Mouse (Mus musculus): ENCODE results near the gene Kctd15. TPM values are rescaled to one million over a fixed set of nuclear protein-coding genes. Genes with fewer than 3 reads are reported as not detected.
A peak's percentile ranks its signal among the peaks of the same experiment; 100 is the strongest.

The Kctd15 gene
- polyA plus RNA-seq, 1 experiment from 2014 or later, result 19.2 TPM

- Histone ChIP-seq H3K9ac (no peak overlapping the region), H3K4me1 (peaks cover 9% of the 10 kb centered on the region; the same call in 1 of the 2 replicates), H3K36me3 (no peaks in the 10 kb centered on the region), H3K27ac (no peak overlapping the region), H3K4me3 (replicated peaks) (no peak overlapping the region), H3K4me2 (no peak overlapping the region), H3K27me3 (replicated peaks) (no peaks in the 10 kb centered on the region), H3K9me3 (no peaks in the 10 kb centered on the region)
- 0 out of 2 replicates have a peak, but pooled peaks have one; percentile 7 for ATAC-seq (ENCODE audit: insufficient read depth, low FRiP score, low read depth)
- 47% methylated on average over 6 of the region's 6 CpGs for WGBS
Observed at GRCm38 (mm10) chr7:34610445-34610844, 46.1 kb downstream of the Kctd15 start.

- H3K27me3 ChIP-seq (replicated peaks), result no peaks in the 10 kb centered on the region
- H3K9ac ChIP-seq, result no peak overlapping the region
- H3K4me2 ChIP-seq, result no peak overlapping the region
- no peak overlapping the region for H3K27ac ChIP-seq
- no peaks in the 10 kb centered on the region for H3K9me3 ChIP-seq
- no peaks in the 10 kb centered on the region for H3K36me3 ChIP-seq
- 78% methylated on average over 5 of the region's 5 CpGs for WGBS
- ATAC-seq (ENCODE audit: insufficient read depth, low FRiP score, low read depth), result no peak
- peaks cover 9% of the 10 kb centered on the region; the same call in 1 of the 2 replicates for H3K4me1 ChIP-seq
- no peak overlapping the region for H3K4me3 ChIP-seq (replicated peaks)
Observed at GRCm38 (mm10) chr7:34607334-34607970, 49.1 kb downstream of the Kctd15 start.

GRCm38 (mm10) chr7:34606729-34607128 is 49.8 kb downstream of the Kctd15 start:
- Histone ChIP-seq H3K27ac (no peak overlapping the region), H3K27me3 (replicated peaks) (no peaks in the 10 kb centered on the region), H3K9ac (no peak overlapping the region), H3K4me2 (no peak overlapping the region), H3K4me3 (replicated peaks) (no peak overlapping the region), H3K4me1 (peaks cover 9% of the 10 kb centered on the region; the same call in 1 of the 2 replicates), H3K9me3 (no peaks in the 10 kb centered on the region), H3K36me3 (no peaks in the 10 kb centered on the region)
- ATAC-seq (ENCODE audit: insufficient read depth, low FRiP score, low read depth), result no peak
- WGBS, result 32% methylated on average over 11 of the region's 11 CpGs

GRCm38 (mm10) chr7:34606051-34606450 is 50.5 kb downstream of the Kctd15 start:
- no peak overlapping the region for H3K27ac ChIP-seq
- 42% methylated on average over 15 of the region's 15 CpGs for WGBS
- no peaks in the 10 kb centered on the region for H3K36me3 ChIP-seq
- H3K9me3 ChIP-seq, result no peaks in the 10 kb centered on the region
- H3K4me1 ChIP-seq, result peaks cover 9% of the 10 kb centered on the region; the same call in 1 of the 2 replicates
- ATAC-seq (ENCODE audit: insufficient read depth, low FRiP score, low read depth), result no peak
- no peak overlapping the region for H3K4me3 ChIP-seq (replicated peaks)
- H3K4me2 ChIP-seq, result no peak overlapping the region
- no peak overlapping the region for H3K9ac ChIP-seq
- no peaks in the 10 kb centered on the region for H3K27me3 ChIP-seq (replicated peaks)

GRCm38 (mm10) chr7:34598576-34598975 is 58.0 kb downstream of the Kctd15 start:
- H3K4me1 ChIP-seq, result no peaks in the 10 kb centered on the region
- H3K27me3 ChIP-seq (replicated peaks), result no peaks in the 10 kb centered on the region
- ATAC-seq (ENCODE audit: insufficient read depth, low FRiP score, low read depth), result peak; percentile 31; the same call in 1 of the 2 replicates
- H3K9me3 ChIP-seq, result no peaks in the 10 kb centered on the region
- no peak overlapping the region for H3K4me3 ChIP-seq (replicated peaks)
- 54% methylated on average over 9 of the region's 9 CpGs for WGBS
- H3K36me3 ChIP-seq, result no peaks in the 10 kb centered on the region
- no peak overlapping the region for H3K27ac ChIP-seq
- no peak overlapping the region for H3K9ac ChIP-seq
- no peak overlapping the region for H3K4me2 ChIP-seq

GRCm38 (mm10) chr7:34597986-34598385 is 58.5 kb downstream of the Kctd15 start:
- H3K9ac ChIP-seq, result no peak overlapping the region
- no peaks in the 10 kb centered on the region for H3K36me3 ChIP-seq
- no peak overlapping the region for H3K27ac ChIP-seq
- no peak overlapping the region for H3K4me3 ChIP-seq (replicated peaks)
- H3K4me1 ChIP-seq, result no peaks in the 10 kb centered on the region
- H3K9me3 ChIP-seq, result no peaks in the 10 kb centered on the region
- H3K4me2 ChIP-seq, result no peak overlapping the region
- H3K27me3 ChIP-seq (replicated peaks), result no peaks in the 10 kb centered on the region
- ATAC-seq (ENCODE audit: insufficient read depth, low FRiP score, low read depth), result no peak
- WGBS, result 79% methylated on average over 9 of the region's 9 CpGs

- ATAC-seq (ENCODE audit: insufficient read depth, low FRiP score, low read depth), result no peak
- H3K9ac ChIP-seq, result no peak overlapping the region
- WGBS, result 56% methylated on average over 14 of the region's 14 CpGs
- no peaks in the 10 kb centered on the region for H3K4me1 ChIP-seq
- no peaks in the 10 kb centered on the region for H3K9me3 ChIP-seq
- H3K4me2 ChIP-seq, result no peak overlapping the region
- no peaks in the 10 kb centered on the region for H3K36me3 ChIP-seq
- no peak overlapping the region for H3K27ac ChIP-seq
- H3K4me3 ChIP-seq (replicated peaks), result no peak overlapping the region
- H3K27me3 ChIP-seq (replicated peaks), result no peaks in the 10 kb centered on the region
Observed at GRCm38 (mm10) chr7:34596531-34597235, 59.8 kb downstream of the Kctd15 start.

GRCm38 (mm10) chr7:34595307-34595565 is 61.3 kb downstream of the Kctd15 start:
- H3K36me3 ChIP-seq, result no peaks in the 10 kb centered on the region
- H3K9ac ChIP-seq, result no peak overlapping the region
- H3K4me3 ChIP-seq (replicated peaks), result no peak overlapping the region
- no peaks in the 10 kb centered on the region for H3K27me3 ChIP-seq (replicated peaks)
- WGBS, result 55% methylated on average over 4 of the region's 4 CpGs
- no peaks in the 10 kb centered on the region for H3K4me1 ChIP-seq
- no peak for ATAC-seq (ENCODE audit: insufficient read depth, low FRiP score, low read depth)
- H3K27ac ChIP-seq, result no peak overlapping the region
- H3K4me2 ChIP-seq, result no peak overlapping the region
- no peaks in the 10 kb centered on the region for H3K9me3 ChIP-seq

GRCm38 (mm10) chr7:34594501-34595306 is 61.8 kb downstream of the Kctd15 start:
- no peaks in the 10 kb centered on the region for H3K9me3 ChIP-seq
- H3K27me3 ChIP-seq (replicated peaks), result no peaks in the 10 kb centered on the region
- H3K4me1 ChIP-seq, result no peaks in the 10 kb centered on the region
- peak overlapping the region; percentile 49 for H3K4me2 ChIP-seq
- no peak for ATAC-seq (ENCODE audit: insufficient read depth, low FRiP score, low read depth)
- no peak overlapping the region for H3K9ac ChIP-seq
- H3K36me3 ChIP-seq, result no peaks in the 10 kb centered on the region
- WGBS, result 27% methylated on average over 18 of the region's 18 CpGs
- H3K27ac ChIP-seq, result no peak overlapping the region
- peak overlapping the region; percentile 24 for H3K4me3 ChIP-seq (replicated peaks)

GRCm38 (mm10) chr7:34590711-34591110 is 65.8 kb downstream of the Kctd15 start:
- Histone ChIP-seq H3K9me3 (no peaks in the 10 kb centered on the region), H3K27me3 (replicated peaks) (no peaks in the 10 kb centered on the region), H3K4me2 (no peak overlapping the region), H3K27ac (no peak overlapping the region), H3K4me1 (no peaks in the 10 kb centered on the region), H3K36me3 (no peaks in the 10 kb centered on the region), H3K4me3 (replicated peaks) (no peak overlapping the region), H3K9ac (no peak overlapping the region)
- WGBS, result 90% methylated on average over 11 of the region's 11 CpGs
- no peak for ATAC-seq (ENCODE audit: insufficient read depth, low FRiP score, low read depth)

All from stomach, embryonic 15.5 days (tissue).